Mouse (Mus musculus): ENCODE measurements around the gene Tfap2b. TPM values are rescaled to one million over a fixed set of nuclear protein-coding genes. Genes with fewer than 3 reads are reported as not detected.
A peak's percentile ranks its signal among the peaks of the same experiment; 100 is the strongest.

Tfap2b gene
- polyA plus RNA-seq, 1 experiment from 2014 or later, result 91.2 TPM

- peak overlapping the region; percentile 42 for H3K4me3 ChIP-seq
- no peak for ATAC-seq (ENCODE audit: low FRiP score)
- H3K4me1 ChIP-seq, result peaks cover 6% of the 10 kb centered on the region; the same call in 1 of the 2 replicates
- peak overlapping the region; percentile 47 for H3K4me2 ChIP-seq (replicated peaks)
- peak overlapping the region; percentile 85 for H3K27ac ChIP-seq
- no peaks in the 10 kb centered on the region for H3K9me3 ChIP-seq (replicated peaks)
- 1% methylated on average over 4 of the region's 4 CpGs for WGBS
- 0 out of 2 replicates have a peak overlapping the region, but pooled peaks have one; percentile 29 for H3K9ac ChIP-seq
- no peaks in the 10 kb centered on the region for H3K36me3 ChIP-seq
- H3K27me3 ChIP-seq, result peaks cover 85% of the 10 kb centered on the region
Measured at GRCm38 (mm10) chr1:19213171-19213570, 4.5 kb downstream of the Tfap2b start.

GRCm38 (mm10) chr1:19213851-19214395, 5.2 kb downstream of the Tfap2b start:
- no peaks in the 10 kb centered on the region for H3K9me3 ChIP-seq (replicated peaks)
- peak overlapping the region; percentile 47 for H3K4me2 ChIP-seq (replicated peaks)
- 2% methylated on average over 36 of the region's 36 CpGs for WGBS
- H3K4me3 ChIP-seq, result peak overlapping the region; percentile 42
- H3K27ac ChIP-seq, result peak overlapping the region; percentile 64
- peaks cover 6% of the 10 kb centered on the region; the same call in 1 of the 2 replicates for H3K4me1 ChIP-seq
- peaks cover 86% of the 10 kb centered on the region for H3K27me3 ChIP-seq
- H3K36me3 ChIP-seq, result no peaks in the 10 kb centered on the region
- peak overlapping the region; percentile 75 for H3K9ac ChIP-seq
- ATAC-seq (ENCODE audit: low FRiP score), result no peak

DNA sequence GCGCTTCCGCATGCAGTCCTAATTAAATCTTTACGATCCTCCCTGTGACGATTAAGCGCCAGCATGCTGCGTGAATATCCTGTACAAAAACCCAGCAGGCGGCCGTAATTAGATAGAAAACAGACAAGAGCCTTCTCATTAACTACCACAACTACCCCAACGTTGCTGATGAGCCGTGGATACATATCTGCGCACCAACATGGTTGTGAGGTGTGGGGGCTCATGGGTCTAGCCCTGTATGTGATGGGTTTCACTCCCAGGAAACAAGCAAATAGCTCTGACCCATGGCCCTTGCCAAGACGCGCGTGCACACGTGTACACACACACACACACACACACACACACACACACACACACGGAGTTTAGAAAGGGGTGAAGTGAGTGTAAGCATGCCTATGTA, 8.7 kb downstream of the Tfap2b start:
- 0 out of 2 replicates have a peak, but pooled peaks have one; percentile 17 for ATAC-seq (ENCODE audit: low FRiP score)

DNA sequence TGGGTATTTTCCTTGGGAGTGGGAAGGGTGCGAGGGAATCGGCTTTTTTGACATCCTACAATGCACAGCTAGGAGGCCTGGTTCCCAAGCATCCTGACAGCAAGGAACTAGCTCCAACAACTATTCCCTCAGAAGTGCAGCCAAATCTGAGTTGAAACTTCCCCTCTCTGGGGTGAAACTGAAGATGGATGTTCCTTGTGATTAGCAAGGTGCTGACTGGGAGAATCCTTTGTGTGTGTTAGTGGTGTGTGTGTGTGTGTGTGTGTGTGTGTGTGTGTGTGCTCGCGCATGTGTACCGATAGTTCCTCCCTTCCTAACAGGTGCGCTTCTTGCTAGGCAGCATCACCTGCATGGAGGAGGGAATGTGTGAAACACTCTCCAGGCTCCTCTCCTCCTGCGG, 9.5 kb downstream of the Tfap2b start:
- no peak overlapping the region for H3K27ac ChIP-seq
- H3K4me2 ChIP-seq (replicated peaks), result peak overlapping the region; percentile 47
- no peaks in the 10 kb centered on the region for H3K9me3 ChIP-seq (replicated peaks)
- H3K9ac ChIP-seq, result no peak overlapping the region; the same call in 1 of the 2 replicates
- peak overlapping the region; percentile 20 for H3K4me3 ChIP-seq
- ATAC-seq (ENCODE audit: low FRiP score), result no peak
- peaks cover 94% of the 10 kb centered on the region for H3K27me3 ChIP-seq
- WGBS, result 2% methylated on average over 7 of the region's 7 CpGs
- H3K4me1 ChIP-seq, result peaks cover 6% of the 10 kb centered on the region; the same call in 1 of the 2 replicates
- no peaks in the 10 kb centered on the region for H3K36me3 ChIP-seq

More for the DNA sequence above, 8.7 kb downstream of the Tfap2b start:
- Histone ChIP-seq H3K9ac (no peak overlapping the region), H3K9me3 (replicated peaks) (no peaks in the 10 kb centered on the region), H3K4me3 (peak overlapping the region; percentile 20; the same call in 1 of the 2 replicates), H3K36me3 (no peaks in the 10 kb centered on the region), H3K4me2 (replicated peaks) (peak overlapping the region; percentile 47), H3K4me1 (peaks cover 6% of the 10 kb centered on the region; the same call in 1 of the 2 replicates), H3K27ac (no peak overlapping the region), H3K27me3 (peaks cover 94% of the 10 kb centered on the region)
- 2% methylated on average over 16 of the region's 16 CpGs for WGBS

GRCm38 (mm10) chr1:19219381-19219780, 10.7 kb downstream of the Tfap2b start:
- H3K4me3 ChIP-seq, result no peak overlapping the region
- no peaks in the 10 kb centered on the region for H3K36me3 ChIP-seq
- no peak for ATAC-seq (ENCODE audit: low FRiP score)
- no peak overlapping the region for H3K27ac ChIP-seq
- no peaks in the 10 kb centered on the region for H3K9me3 ChIP-seq (replicated peaks)
- peaks cover 6% of the 10 kb centered on the region; the same call in 1 of the 2 replicates for H3K4me1 ChIP-seq
- no peak overlapping the region for H3K9ac ChIP-seq
- peaks cover 94% of the 10 kb centered on the region for H3K27me3 ChIP-seq
- no peak overlapping the region for H3K4me2 ChIP-seq (replicated peaks)

- WGBS, result 0% methylated on average over 1 of the region's 1 CpGs
- no peak for ATAC-seq (ENCODE audit: low FRiP score)
- no peak overlapping the region for H3K9ac ChIP-seq
- H3K27ac ChIP-seq, result no peak overlapping the region
- H3K36me3 ChIP-seq, result no peaks in the 10 kb centered on the region
- no peaks in the 10 kb centered on the region for H3K9me3 ChIP-seq (replicated peaks)
- H3K27me3 ChIP-seq, result peaks cover 93% of the 10 kb centered on the region
- H3K4me2 ChIP-seq (replicated peaks), result no peak overlapping the region
- no peak overlapping the region for H3K4me3 ChIP-seq
- peaks cover 6% of the 10 kb centered on the region; the same call in 1 of the 2 replicates for H3K4me1 ChIP-seq
Measured at GRCm38 (mm10) chr1:19220564-19220963, 11.8 kb downstream of the Tfap2b start.

- Histone ChIP-seq H3K36me3 (no peaks in the 10 kb centered on the region), H3K9ac (no peak overlapping the region), H3K4me1 (peaks cover 6% of the 10 kb centered on the region; the same call in 1 of the 2 replicates), H3K27me3 (peaks cover 93% of the 10 kb centered on the region), H3K4me2 (replicated peaks) (0 out of 2 replicates have a peak overlapping the region, but pooled peaks have one; percentile 8), H3K9me3 (replicated peaks) (no peaks in the 10 kb centered on the region), H3K27ac (no peak overlapping the region), H3K4me3 (no peak overlapping the region)
- WGBS, result 2% methylated on average over 7 of the region's 7 CpGs
- ATAC-seq (ENCODE audit: low FRiP score), result no peak
Measured at GRCm38 (mm10) chr1:19221601-19222000, 12.9 kb downstream of the Tfap2b start.

GRCm38 (mm10) chr1:19226699-19227098, 18.0 kb downstream of the Tfap2b start:
- 0 out of 2 replicates have a peak, but pooled peaks have one; percentile 24 for ATAC-seq (ENCODE audit: low FRiP score)
- no peaks in the 10 kb centered on the region for H3K9me3 ChIP-seq (replicated peaks)
- H3K36me3 ChIP-seq, result no peaks in the 10 kb centered on the region
- peaks cover 93% of the 10 kb centered on the region for H3K27me3 ChIP-seq
- H3K4me3 ChIP-seq, result no peak overlapping the region
- 5% methylated on average over 8 of the region's 8 CpGs for WGBS
- H3K4me2 ChIP-seq (replicated peaks), result no peak overlapping the region
- no peak overlapping the region for H3K27ac ChIP-seq
- H3K9ac ChIP-seq, result no peak overlapping the region
- no peaks in the 10 kb centered on the region for H3K4me1 ChIP-seq

- Histone ChIP-seq H3K27ac (no peak overlapping the region), H3K4me1 (no peaks in the 10 kb centered on the region), H3K36me3 (no peaks in the 10 kb centered on the region), H3K9ac (no peak overlapping the region), H3K27me3 (peaks cover 87% of the 10 kb centered on the region), H3K9me3 (replicated peaks) (no peaks in the 10 kb centered on the region), H3K4me2 (replicated peaks) (no peak overlapping the region), H3K4me3 (no peak overlapping the region)
- no peak for ATAC-seq (ENCODE audit: low FRiP score)
- WGBS, result 4% methylated on average over 16 of the region's 16 CpGs
Measured at GRCm38 (mm10) chr1:19230926-19231573, 22.3 kb downstream of the Tfap2b start.

GRCm38 (mm10) chr1:19231574-19232080, 22.9 kb downstream of the Tfap2b start:
- Histone ChIP-seq H3K4me1 (no peaks in the 10 kb centered on the region), H3K27ac (no peak overlapping the region), H3K36me3 (no peaks in the 10 kb centered on the region), H3K4me3 (no peak overlapping the region), H3K9me3 (replicated peaks) (no peaks in the 10 kb centered on the region), H3K27me3 (peaks cover 87% of the 10 kb centered on the region), H3K9ac (no peak overlapping the region), H3K4me2 (replicated peaks) (no peak overlapping the region)
- ATAC-seq (ENCODE audit: low FRiP score), result no peak
- WGBS, result 6% methylated on average over 16 of the region's 16 CpGs

DNA sequence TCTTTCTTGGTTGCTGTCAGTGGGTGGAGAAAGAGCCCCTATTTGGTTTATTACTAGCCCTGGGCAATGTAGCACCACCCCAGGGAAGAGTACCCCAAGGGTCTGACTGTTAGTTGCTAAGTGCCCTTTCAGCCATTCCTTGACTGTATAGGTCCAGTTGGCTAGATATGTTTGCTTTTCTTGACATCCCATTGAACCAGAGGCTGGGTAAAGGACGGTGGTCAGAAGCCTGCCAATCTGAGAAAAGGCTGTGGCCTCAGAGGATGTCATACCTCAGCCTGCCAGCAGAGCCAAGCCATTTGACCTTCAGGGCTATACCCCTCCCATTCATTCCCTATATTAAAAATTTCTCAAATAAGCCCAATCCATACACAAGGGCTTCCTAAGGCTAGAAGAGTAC, 24.0 kb downstream of the Tfap2b start:
- H3K4me2 ChIP-seq (replicated peaks), result no peak overlapping the region
- peaks cover 87% of the 10 kb centered on the region for H3K27me3 ChIP-seq
- no peak overlapping the region for H3K9ac ChIP-seq
- no peaks in the 10 kb centered on the region for H3K36me3 ChIP-seq
- no peaks in the 10 kb centered on the region for H3K9me3 ChIP-seq (replicated peaks)
- H3K4me3 ChIP-seq, result no peak overlapping the region
- no peak for ATAC-seq (ENCODE audit: low FRiP score)
- WGBS, result 0% methylated on average over 1 of the region's 1 CpGs
- no peak overlapping the region for H3K27ac ChIP-seq
- no peaks in the 10 kb centered on the region for H3K4me1 ChIP-seq

- Histone ChIP-seq H3K9ac (no peak overlapping the region), H3K36me3 (no peaks in the 10 kb centered on the region), H3K4me3 (no peak overlapping the region), H3K9me3 (replicated peaks) (no peaks in the 10 kb centered on the region), H3K27me3 (peaks cover 83% of the 10 kb centered on the region), H3K4me1 (no peaks in the 10 kb centered on the region), H3K4me2 (replicated peaks) (no peak overlapping the region), H3K27ac (no peak overlapping the region)
- ATAC-seq (ENCODE audit: low FRiP score), result no peak
- under 1% methylated on average over 19 of the region's 19 CpGs for WGBS
Measured at GRCm38 (mm10) chr1:19233857-19234256, 25.1 kb downstream of the Tfap2b start.

Measured in hindbrain, embryonic 12.5 days (tissue).